Mouse (Mus musculus): ENCODE measurements around the gene Il12rb1.

The Il12rb1 gene

GRCm38 (mm10) chr8:70862824-70863641, 54.8 kb downstream of the Il12rb1 start, which contains the start of gene Kcnn1:
TSS of gene Kcnn1 (minus strand) at chr8:70863258.
- no peak for TF ChIP-seq GATA4 (IDR thresholded peaks at IDR 0.05; ENCODE audit: insufficient replicate concordance, low read length)

- no peak for TF ChIP-seq GATA4 (IDR thresholded peaks at IDR 0.05; ENCODE audit: insufficient replicate concordance, low read length)
Measured at GRCm38 (mm10) chr8:70863956-70864711, 55.9 kb downstream of the Il12rb1 start.

GRCm38 (mm10) chr8:70864712-70865221, 56.5 kb downstream of the Il12rb1 start:
- TF ChIP-seq GATA4 (IDR thresholded peaks at IDR 0.05; ENCODE audit: insufficient replicate concordance, low read length) = no peak

- TF ChIP-seq GATA4 (IDR thresholded peaks at IDR 0.05; ENCODE audit: insufficient replicate concordance, low read length) = no peak
Measured at GRCm38 (mm10) chr8:70865350-70866000, 57.2 kb downstream of the Il12rb1 start.

GRCm38 (mm10) chr8:70866001-70866520, 57.8 kb downstream of the Il12rb1 start:
- no peak for TF ChIP-seq GATA4 (IDR thresholded peaks at IDR 0.05; ENCODE audit: insufficient replicate concordance, low read length)

GRCm38 (mm10) chr8:70866566-70866965, 58.3 kb downstream of the Il12rb1 start:
- TF ChIP-seq GATA4 (IDR thresholded peaks at IDR 0.05; ENCODE audit: insufficient replicate concordance, low read length) = no peak

- no peak for TF ChIP-seq GATA4 (IDR thresholded peaks at IDR 0.05; ENCODE audit: insufficient replicate concordance, low read length)
Measured at GRCm38 (mm10) chr8:70868559-70869198, 60.4 kb downstream of the Il12rb1 start.

GRCm38 (mm10) chr8:70869199-70869571, 60.9 kb downstream of the Il12rb1 start:
- no peak for TF ChIP-seq GATA4 (IDR thresholded peaks at IDR 0.05; ENCODE audit: insufficient replicate concordance, low read length)

- TF ChIP-seq GATA4 (IDR thresholded peaks at IDR 0.05; ENCODE audit: insufficient replicate concordance, low read length) = no peak
Measured at GRCm38 (mm10) chr8:70869601-70870041, 61.4 kb downstream of the Il12rb1 start.

Measured in liver, adult (tissue).